Mouse (Mus musculus): Measurements from ENCODE around the gene Zfpm1. TPM values are rescaled to one million over a fixed set of nuclear protein-coding genes. Genes with fewer than 3 reads are reported as not detected.
"Not testable (repeated sequence)": the region's sequence is repeated elsewhere in the genome, so short reads cannot be mapped to it uniquely, and the experiment has no call there.

Zfpm1 gene
- total RNA-seq, 2 experiments from 2014 or later = 43.7 to 52.2 TPM

DNA sequence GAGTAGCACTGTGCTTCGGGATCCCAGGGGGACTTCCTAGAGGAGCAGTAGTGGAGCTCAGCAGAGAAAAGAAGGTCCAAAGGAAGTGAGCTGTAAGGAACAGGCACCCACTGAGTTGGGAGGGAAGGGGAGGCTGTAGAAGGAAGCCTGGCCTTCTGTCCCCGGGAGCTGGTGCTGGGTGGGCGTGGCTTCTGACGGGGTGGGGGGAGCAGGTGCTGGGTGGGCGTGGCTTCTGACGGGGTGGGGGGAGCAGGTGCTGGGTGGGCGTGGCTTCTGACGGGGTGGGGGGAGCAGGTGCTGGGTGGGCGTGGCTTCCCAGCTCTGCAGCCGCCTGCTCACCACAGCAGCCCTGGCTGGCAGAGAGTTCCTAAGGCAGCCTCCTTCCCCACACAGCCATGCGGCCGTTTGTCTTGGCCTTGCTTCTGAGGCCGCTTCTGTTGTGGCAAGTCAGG is 42.0 kb downstream of the Zfpm1 start:
- DNase-seq (ENCODE audit: low spot score in 2 of 2) = not testable (repeated sequence)

DNA sequence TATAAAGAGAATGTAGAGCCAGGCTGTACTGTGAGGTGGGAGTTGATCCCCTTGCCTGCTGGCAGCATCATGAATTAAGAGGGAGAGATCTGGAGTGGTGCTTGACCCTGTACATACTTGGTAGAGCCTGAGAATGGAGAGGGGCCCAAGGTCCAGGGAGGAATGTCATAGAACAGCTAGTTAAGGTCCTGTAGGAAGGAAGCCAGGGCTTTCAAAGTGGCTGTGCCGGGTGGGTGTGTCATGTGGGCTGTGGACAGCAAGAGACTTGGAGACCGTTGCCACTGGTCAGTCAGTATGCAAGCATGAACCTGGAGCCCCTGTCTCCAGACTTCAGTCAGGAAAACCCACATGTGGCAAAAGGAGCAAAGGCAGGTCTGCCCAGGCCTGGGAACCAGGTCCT is 43.3 kb downstream of the Zfpm1 start:
- no peak for DNase-seq (ENCODE audit: low spot score in 2 of 2)

DNA sequence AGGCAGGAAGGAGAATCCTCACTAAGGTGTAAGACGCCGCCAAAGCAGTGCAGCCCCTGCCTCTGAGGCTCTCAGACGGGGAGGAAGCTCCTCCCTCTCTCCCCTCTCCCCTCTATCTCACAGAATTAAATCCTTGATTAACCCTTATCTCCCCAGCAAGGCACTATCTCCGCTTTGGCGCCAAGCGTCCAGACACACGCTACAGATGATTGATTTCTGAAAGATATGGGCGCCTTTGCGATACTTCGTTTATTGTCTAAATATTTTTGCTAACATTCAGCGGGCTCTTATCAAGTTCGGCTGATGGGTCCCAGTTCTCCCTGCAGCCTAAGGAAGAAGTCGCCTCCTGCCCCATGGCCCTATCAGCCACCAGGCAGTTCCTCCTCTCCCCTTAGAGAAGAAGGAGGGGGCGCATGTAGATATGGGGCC is 44.2 kb downstream of the Zfpm1 start:
- no peak for DNase-seq (ENCODE audit: low spot score in 2 of 2)

DNA sequence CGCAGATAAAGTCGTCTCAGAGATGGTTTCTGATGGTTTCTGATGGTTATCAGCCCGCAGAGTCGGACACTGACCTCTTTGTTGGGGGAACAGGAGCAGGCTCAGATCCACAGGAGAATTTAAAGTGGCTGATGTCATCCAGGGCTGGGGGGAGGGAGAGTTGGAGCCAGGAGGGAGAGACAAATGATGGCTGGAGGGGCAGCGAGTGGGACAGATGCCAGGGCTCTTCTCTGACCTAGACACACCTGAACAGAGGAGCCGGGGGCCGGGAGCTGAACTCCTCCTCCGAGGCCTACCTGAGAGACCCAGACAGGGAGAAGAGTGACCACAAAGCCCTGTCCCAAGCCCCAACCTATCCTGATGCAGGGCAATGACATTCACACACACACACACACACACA is 47.1 kb downstream of the Zfpm1 start:
- DNase-seq (ENCODE audit: low spot score in 2 of 2) = no peak

DNA sequence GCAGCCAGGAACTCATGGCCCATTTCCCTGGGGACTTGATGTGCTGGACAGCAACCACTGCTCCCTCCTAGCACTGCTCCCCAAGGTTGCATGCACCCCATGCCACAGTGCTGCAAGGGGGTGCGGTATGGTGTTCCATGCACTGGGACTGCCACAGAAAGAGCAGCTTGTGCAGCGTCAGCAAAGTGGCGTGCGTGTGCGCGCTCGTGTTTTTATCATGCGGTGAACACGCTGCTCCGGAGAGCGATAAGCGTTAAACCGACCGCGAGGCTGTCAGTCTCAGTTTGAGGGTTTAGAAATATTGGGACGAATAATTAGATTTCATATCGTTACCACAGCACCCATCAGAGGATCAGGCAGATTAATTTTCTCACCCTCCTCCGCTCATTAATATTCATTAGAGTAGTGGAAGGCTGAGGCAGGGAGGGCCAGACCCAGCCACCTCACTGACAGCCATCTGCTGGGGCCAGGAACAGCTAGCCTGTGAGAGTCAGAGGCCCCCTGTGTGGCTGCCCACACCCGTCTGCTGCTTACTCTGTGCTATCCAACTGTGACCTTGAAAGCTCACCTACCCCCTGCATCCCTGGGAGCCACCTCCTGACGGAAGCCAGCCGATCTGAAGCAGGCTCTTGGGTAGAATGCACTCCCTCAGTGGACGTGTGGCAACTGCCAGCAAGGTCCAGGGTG is 47.8 kb downstream of the Zfpm1 start:
- DNase-seq (ENCODE audit: low spot score in 2 of 2) = no peak

DNA sequence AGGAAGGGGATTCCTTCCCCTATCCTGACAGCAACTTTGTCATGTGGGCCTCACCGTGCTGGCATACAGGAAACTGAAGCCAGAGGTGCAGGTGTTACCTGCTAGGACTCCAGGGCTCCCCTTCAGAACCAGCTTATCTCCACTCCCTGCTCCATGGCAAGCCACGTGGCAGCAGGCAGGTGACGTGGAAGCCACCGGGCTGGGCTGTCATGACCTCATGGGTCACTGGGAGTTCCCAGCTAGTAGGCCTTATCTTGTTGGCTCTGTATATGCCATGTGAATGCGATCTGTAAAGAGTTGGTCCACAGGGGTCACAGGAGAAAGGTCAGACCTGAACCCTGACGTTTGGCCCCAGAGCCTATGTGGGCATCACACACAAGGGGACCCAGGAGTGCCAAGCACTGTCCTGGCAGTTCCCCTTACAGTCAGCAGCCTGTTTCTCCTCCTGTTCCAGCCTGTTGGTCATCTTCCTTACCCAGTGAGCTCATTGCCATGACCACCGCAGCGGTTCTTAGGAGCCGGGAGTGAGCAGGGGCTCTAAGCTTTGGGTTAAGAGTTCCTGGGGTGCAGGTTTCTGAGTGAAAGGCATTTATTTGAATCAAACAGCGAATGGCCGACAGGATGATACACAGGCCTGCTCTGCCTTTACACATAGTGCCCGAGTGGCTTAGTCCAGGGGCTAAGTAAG is 48.6 kb downstream of the Zfpm1 start:
- no peak for DNase-seq (ENCODE audit: low spot score in 2 of 2)

DNA sequence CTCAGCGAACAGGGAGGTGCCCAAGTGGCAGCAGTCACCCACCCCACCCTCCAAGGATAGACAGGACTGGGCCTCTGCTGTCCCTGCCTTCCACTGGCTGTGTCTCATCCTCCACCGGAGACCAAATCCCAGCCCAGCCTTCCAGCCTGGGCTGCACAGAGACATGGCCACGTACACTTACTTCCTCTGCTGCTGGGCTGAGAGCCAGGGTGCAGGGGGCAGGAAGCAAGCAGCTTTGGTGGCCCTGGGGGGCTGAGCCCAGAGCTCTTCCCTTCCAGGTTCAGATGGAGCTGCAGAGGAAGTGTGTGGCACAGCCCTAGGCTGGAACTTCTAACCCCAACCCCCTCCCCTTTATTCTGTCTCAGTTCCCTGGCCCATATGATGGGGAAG is 49.2 kb downstream of the Zfpm1 start:
- DNase-seq (ENCODE audit: low spot score in 2 of 2) = no peak

DNA sequence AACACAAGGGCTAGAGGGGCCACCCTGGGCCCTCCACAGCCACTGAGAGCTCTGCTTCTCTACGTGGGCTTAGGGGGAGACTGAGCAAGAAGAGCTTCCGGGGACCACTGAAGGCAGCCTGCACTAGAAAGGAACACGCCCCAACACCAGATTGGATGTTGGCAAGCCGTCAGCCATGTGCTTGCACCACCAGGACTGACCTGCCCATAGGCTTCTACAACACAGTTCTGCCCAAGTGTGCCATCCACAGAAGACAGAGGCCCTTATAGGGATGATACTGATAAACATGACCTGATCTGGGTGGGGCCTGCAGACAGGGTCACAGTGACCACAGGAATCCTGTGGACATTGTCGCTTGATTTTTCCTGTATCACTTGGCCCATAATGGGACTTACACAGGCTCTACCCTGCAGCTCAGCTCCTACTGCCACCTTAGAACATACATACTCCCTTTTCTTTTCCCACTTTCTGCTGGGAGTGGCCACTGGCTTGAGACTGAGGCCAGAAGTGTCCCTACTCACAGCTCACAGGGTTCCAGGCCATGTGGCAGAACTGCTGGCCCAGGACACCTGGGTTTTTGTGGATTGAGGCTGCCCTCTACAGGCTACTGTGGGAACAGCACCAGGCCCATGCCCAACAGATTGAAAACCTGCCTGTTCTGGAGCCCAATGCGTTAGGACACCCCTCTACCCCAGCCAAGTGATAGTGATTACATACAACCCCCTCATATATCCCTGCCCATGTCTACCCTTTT is 51.0 kb downstream of the Zfpm1 start:
- DNase-seq (ENCODE audit: low spot score in 2 of 2) = peak; percentile 65 to 90

DNA sequence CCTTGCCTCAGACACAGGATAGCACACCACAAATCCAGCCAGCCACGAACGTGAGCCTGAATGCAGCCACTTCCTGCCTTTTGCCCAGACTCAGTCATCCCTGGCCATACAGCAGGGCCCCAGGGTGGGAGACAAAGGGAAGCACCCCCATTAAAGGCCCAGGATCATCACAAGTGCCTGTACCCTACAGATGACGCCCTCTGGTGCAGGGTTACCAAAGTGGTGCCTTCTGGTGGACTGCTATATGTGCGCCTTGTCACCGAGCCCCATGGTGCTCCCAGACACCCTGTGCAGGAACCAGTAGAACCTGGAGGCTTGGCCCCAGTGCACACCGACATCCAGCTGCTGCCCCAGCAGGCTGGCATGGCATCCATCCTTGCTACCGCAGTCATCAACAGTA is 51.6 kb downstream of the Zfpm1 start:
- DNase-seq (ENCODE audit: low spot score in 2 of 2) = no peak

DNA sequence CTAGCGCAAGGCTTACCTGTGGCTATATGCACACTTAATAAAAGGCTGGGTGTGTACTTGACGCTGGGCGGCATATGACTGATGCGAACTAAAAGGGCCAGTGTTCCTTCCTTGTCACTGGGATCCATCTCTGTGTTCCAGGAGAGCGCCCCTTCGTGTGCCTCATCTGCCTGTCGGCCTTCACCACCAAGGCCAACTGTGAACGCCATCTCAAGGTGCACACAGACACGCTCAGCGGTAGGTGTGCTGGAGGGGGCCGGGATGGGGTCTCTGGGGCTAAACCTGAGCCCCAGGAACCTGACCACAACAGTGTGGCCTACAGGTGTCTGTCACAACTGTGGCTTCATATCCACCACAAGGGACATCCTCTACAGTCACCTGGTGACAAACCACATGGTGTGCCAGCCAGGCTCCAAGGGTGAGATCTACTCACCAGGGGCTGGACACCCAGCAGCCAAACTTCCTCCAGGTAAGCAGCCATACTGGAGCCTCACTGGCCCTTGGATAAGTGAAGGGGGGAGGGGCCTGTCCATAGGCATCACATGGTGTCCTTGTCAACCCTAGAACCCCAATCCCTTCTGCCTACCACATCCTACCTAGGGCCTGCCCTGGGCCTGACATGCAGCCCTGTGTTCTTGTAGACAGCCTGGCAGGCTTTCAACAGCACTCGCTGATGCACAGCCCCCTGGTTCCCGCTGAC is 53.0 kb downstream of the Zfpm1 start:
- no peak for DNase-seq (ENCODE audit: low spot score in 2 of 2)

DNA sequence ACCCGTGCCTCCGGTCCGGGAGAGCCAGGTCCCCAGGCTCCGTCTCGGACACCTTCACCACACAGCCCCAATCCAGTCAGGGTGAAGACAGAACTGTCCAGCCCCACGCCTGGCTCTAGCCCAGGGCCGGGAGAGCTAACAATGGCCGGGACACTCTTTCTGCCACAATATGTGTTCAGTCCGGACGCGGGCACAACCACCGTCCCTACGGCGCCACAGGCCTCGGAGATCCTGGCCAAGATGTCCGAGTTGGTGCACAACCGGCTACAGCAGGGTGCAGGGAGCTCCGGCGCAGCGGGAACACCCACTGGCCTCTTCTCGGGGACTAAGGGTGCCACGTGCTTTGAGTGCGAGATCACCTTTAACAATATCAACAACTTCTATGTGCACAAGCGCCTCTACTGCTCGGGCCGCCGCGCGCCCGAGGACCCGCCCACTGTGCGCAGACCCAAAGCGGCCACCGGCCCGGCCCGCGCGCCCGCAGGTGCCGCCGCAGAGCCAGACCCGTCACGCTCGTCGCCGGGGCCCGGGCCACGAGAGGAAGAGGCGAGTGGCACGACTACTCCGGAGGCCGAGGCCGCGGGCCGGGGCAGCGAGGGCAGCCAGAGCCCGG is 53.8 kb downstream of the Zfpm1 start:
- no peak for DNase-seq (ENCODE audit: low spot score in 2 of 2)

DNA sequence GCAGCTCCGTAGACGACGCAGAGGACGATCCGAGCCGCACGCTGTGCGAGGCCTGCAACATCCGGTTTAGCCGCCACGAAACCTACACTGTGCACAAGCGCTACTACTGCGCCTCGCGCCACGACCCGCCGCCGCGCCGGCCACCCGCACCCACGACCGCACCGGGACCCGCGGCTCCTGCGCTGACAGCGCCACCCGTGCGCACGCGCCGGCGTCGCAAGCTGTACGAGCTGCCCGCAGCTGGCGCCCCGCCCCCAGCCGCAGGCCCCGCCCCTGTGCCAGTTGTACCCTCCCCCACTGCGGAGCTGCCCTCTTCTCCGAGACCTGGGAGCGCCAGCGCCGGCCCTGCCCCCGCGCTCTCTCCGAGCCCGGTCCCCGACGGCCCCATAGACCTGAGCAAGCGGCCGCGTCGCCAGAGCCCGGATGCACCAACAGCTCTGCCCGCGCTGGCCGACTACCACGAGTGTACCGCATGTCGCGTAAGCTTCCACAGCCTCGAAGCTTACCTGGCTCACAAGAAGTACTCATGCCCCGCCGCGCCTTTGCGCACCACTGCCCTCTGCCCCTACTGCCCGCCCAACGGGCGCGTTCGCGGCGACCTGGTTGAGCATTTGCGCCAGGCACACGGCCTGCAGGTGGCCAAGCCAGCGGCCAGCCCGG is 54.4 kb downstream of the Zfpm1 start:
- peak in 1 of 2 experiments; percentile 60 for DNase-seq (ENCODE audit: low spot score in 2 of 2)

DNA sequence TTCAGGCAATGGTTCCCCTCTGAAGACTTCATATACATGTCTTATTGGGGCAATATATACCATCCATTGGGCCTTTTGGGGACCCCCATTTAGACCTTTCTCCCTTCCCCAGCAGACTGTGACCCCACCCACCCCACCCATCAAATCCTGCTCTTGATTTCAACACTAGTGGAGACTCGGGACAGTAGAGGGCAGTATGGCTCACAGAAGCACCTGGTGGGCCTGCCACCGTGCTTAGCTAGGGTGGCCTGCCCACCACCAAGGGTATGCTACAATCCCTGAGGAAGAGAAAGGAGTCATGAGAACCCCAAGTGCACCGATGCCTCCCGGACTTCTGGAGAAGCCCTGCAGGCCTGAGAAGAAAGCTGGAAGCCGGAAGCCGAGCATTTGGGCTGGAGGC is 56.9 kb downstream of the Zfpm1 start:
- no peak for DNase-seq (ENCODE audit: low spot score in 2 of 2)

DNA sequence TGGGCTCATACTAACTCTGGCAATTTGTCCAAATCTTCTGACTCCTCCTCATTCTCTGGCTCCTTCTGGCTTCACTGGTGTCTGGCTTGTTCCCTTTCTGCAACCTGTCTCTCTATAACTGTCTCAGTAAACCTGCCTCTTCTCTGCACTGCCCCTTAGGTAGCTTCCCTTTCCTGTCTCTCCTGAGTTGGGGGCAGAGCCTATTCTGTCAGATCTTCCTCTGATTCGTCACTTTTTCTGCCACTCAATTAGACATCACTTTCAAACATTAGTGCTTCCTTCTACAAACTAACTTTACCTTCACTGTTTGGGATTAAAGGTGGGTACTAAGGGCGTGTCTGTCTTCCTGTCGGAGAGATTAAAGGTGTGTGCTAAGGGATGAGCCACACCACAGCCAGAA is 58.8 kb downstream of the Zfpm1 start:
- DNase-seq (ENCODE audit: low spot score in 2 of 2) = no peak

DNA sequence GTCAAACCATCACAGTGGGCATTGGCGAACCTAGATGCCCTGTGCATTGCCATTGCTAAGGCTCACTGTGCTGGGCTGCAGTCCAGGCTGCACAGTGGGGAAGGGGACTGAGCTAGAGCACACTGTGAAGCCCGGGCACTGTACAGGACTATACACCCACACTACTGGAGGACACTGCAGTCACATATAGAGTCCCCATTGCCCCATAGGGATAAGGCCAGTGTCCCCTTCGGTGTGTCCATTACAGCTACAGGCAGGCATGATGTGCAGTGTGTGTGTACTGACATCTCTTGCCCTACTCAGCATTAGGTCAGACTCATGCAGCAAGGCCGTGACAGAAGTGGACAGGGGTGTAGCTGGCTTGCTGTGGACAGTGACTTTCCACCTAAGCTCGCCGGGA is 59.8 kb downstream of the Zfpm1 start:
- DNase-seq (ENCODE audit: low spot score in 2 of 2) = no peak

DNA sequence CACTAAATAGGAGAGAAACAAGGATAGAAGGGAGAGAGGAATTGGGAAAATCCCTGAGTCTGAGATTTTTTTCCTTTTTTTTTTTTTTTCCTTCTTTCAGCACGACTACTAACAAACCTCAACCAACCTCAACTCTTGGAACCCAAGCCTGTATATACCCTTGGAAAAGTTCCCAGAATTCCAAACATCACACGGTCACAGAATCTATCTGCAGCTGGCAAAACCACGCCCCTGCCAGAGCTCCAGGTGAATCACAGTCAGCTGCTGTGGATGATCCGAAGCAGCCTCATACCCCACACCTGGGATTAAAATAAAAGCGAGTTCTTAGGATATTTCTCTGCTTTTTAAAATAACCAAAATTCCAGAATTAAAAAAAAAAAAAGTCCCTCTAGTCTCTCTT is 60.4 kb downstream of the Zfpm1 start:
- no peak for DNase-seq (ENCODE audit: low spot score in 2 of 2)

DNA sequence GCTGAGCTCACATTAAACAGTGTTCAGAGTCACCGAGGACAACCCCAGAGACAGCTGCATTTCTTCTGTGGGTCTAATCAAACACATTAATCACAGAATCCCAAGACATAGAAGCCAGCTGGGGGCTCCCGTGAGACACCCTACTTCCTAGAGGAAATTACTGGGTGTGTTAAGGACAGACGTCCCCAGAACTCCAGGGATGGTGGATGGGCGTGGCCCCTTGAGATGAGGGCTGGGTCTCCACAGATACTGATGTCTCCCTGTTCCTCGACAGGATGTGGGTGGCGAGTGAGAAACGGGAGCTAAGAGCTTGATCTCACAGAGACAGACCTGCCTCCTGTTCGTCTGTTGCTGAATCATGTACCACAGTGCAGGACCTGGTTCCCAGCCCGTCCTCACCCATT is 60.9 kb downstream of the Zfpm1 start:
- DNase-seq (ENCODE audit: low spot score in 2 of 2) = peak in 1 of 2 experiments; percentile 41

DNA sequence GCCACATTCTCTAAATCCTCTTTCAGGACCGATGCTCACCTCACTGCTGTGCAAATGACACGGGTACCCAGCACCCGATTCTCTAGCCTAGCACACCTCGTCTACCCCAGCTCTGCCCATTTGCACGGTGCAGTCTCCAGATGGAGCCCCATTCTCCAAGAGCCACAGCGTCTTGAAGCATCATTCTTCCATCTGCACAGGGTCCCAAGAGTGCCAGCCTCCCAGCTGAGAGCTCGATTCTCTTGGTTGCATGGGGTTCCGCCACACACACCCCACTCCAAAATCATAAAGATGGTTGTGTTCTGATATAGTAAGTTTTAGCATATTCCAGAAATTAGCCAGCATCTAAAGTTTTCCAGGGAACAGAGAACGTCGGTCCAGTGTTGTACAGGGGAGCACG is 61.4 kb downstream of the Zfpm1 start:
- no peak for DNase-seq (ENCODE audit: low spot score in 2 of 2)

DNA sequence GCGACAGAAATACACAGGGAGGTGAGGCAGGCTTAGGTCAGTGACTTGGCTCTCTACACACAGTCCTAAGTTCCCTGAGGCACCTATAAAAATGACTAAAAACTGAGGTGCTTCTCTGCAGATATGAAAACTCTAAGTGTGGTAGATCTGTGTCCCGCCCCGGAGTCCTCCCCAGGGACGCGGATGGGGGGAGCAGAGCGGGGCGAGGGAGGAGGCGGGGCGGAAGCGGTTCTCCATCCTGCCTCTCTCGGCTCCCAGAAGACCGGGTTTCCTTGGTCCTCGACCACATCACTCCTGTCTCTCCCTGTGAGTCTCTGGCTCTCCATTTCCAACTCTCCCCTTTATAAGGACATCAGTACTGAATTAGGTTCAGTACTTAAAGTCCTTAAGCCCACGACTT is 61.8 kb downstream of the Zfpm1 start:
- DNase-seq (ENCODE audit: low spot score in 2 of 2) = no peak

DNA sequence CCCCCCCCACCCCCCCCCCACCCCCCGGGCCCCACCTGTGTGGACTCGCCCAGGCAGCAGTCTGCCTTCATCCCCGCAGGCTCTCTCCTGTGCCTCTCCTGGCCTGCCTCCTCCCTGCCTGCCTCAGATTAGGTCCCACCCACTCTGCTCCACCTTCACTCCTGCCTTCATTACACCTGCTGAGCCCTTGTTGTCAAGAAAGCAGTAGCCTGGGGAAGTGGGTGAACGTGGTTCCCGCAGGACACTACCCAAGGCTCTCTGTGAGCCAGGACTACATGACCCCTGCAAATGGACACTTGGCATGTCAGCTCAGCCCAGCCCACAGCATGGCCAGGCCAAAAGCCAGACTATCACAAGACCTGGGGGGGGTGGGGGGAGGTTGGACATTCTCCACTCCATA is 62.3 kb downstream of the Zfpm1 start:
- no peak for DNase-seq (ENCODE audit: low spot score in 2 of 2)
